Mouse (Mus musculus) gastrocnemius, adult 18-20 months (tissue): Measurements from ENCODE around the gene Fuom. TPM values are rescaled to one million over a fixed set of nuclear protein-coding genes. Genes with fewer than 3 reads are reported as not detected.

ENCODE experiments used
- DNase-seq: peaks from one replicate; pipeline ENCODE4 v3.0.0; 2021; ENCODE audit warnings: low spot score
- total RNA-seq, 2 experiments: library from RNA; stranded (reverse); gene quantifications; 2 replicates each; pipeline ENCODE4 v1.2.3; 2021

Fuom gene
- total RNA-seq, 2 experiments from 2014 or later, result 37.3 to 44.0 TPM

GRCm38 (mm10) chr7:140057413-140058407 lies 44.5 kb downstream of the Fuom start:
- DNase-seq, result no peak

- DNase-seq, result no peak
These were observed 48.1 kb downstream of the Fuom start for GRCm38 (mm10) chr7:140054124-140054523.

DNA sequence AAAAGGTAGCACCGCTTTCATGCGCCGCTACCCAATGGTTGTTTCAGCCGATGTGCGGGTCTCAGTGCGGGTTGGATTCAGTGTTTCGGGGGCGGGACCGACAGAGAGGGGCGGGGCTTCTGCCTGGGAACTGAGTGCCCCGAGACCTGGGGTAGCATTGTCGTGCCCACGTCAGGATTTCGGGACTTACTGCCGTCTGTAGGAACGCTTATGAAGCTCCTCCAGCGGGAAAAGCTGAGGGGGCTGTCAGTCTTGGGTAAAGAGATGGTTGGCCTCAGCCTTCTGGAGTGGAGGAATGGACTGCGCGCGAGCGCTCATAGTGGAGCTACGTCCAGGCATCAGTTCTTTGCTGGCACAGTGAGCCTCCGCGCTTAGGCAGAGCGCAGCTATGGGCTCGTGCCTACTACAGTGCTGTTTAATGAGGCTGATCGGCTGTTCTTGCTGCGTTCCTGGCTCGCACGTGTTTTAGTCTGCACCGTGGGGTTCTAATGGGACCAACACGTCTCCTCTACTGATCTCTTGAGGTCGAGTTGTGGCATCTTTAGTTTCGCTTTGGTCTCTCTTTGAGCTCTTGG lies 53.0 kb downstream of the Fuom start:
- no peak for DNase-seq

DNA sequence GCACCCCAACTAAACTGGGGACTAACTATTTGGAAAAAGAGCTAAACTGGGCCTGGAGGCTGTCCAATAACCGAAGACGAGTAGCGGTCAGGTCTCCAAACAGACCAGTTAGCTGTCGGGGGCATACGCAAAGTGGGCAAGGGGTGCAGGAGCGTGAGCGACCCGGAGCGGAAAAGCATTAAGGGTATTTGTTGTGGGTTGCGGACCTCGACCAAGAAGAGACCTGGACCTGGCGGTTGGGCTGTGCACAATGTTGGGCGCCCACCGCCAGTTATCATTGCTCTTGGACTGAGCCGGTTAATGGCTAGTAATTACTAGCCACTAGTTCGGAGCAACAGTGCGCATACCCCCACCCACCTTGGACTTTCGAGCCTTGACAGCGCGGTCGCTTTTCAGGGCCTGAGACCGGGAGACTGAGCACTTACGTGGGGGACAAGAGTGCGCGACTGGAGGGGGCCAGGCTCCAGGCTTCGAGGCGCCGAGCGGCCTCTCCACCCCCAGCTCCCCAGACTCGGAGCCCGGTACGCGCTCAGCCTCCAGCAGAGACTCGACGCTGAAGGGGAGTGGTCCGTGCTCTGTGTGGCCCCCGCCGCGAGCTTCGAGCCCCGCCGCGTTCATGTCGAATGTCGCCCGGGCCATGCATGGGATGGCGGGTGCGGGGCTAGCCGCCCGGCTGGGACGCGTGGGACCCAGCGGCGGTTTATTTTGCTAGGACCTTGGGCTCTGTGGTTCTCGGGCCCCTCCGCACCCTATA lies 53.7 kb downstream of the Fuom start, which contains the start of gene Msx3:
TSS of gene Msx3 (minus strand) at position 729 of the 754 bp plus-strand sequence.
- DNase-seq, result no peak

DNA sequence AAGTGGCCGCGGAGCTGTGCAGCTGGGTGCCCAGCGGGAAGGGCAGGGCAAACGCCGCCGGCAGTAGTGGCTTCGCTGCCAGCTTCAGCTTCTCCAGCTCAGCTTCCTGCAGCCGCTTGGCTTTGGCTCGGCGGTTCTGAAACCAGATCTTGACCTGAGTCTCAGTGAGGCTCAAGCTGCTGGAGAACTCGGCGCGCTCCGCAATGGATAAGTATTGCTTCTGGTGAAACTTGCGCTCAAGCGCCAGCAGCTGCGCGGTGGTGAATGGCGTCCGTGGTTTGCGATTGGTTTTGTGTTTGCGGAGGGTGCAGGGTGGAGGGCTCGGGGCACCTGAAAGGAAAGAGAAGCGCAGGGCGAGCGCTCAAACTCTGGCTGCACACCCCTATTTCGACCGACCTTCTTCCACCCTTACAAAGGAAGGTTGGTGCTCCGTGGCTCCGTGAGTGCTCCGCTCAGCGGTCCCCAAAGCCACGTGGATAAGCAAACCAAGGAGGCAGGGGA lies 54.4 kb downstream of the Fuom start:
- DNase-seq, result no peak

Other genes starting within 250 kb of the Fuom start
- not detected for gene Kndc1, start 207.7 kb downstream of the Fuom start, total RNA-seq
- gene Utf1, start 158.7 kb downstream of the Fuom start, total RNA-seq, result not detected
- not detected for gene 6430531B16Rik, start 123.7 kb downstream of the Fuom start, total RNA-seq
- gene Adam8, start 109.9 kb downstream of the Fuom start, total RNA-seq, result under 1 TPM; 0.30 to 0.47 TPM
- 1 to 10 TPM; 8.3 to 8.6 TPM for gene Zfp511, start 66.0 kb downstream of the Fuom start, total RNA-seq
- 10 to 100 TPM; 23.2 to 23.6 TPM for gene Tubgcp2, start 65.8 kb downstream of the Fuom start, total RNA-seq
- not detected for gene Msx3, start 53.4 kb downstream of the Fuom start, total RNA-seq
- under 1 TPM; 0.52 to 0.53 TPM for gene Caly, start 19.9 kb downstream of the Fuom start, total RNA-seq
- not detected for gene Prap1, start 9.0 kb downstream of the Fuom start, total RNA-seq
- 1 to 10 TPM; 3.2 to 4.0 TPM for gene Paox, start 13.4 kb upstream of the Fuom start, total RNA-seq
- 100 to 1,000 TPM; 138 to 150 TPM for gene Echs1, start 14.0 kb upstream of the Fuom start, total RNA-seq
- gene Mtg1, start 35.1 kb upstream of the Fuom start, total RNA-seq, result 10 to 100 TPM; 27.8 to 30.9 TPM
- under 1 TPM in 1 of 2 experiments, not detected in 1; 0.07 TPM for gene Sprn, start 52.4 kb upstream of the Fuom start, total RNA-seq
- gene Olfr522, start 62.3 kb upstream of the Fuom start, total RNA-seq, result not detected
- gene Olfr523, start 70.8 kb upstream of the Fuom start, total RNA-seq, result not detected
- not detected for gene Olfr524, start 103.5 kb upstream of the Fuom start, total RNA-seq
- gene Cd163l1, start 115.8 kb upstream of the Fuom start, total RNA-seq, result not detected
- gene 5830411N06Rik, start 144.8 kb upstream of the Fuom start, total RNA-seq, result not detected
- not detected for gene Olfr525, start 218.4 kb upstream of the Fuom start, total RNA-seq
- not detected for gene Olfr527, start 231.6 kb upstream of the Fuom start, total RNA-seq